Mouse (Mus musculus) brain, adult 2 months (tissue): ENCODE measurements around the gene Plekha1.
A peak's percentile ranks its signal among the peaks of the same experiment; 100 is the strongest.

Experiments used
- DNase-seq: peaks from one replicate; pipeline ENCODE4 v3.0.0; 2011; ENCODE audit warnings: low read depth, low spot score

The Plekha1 gene

DNA sequence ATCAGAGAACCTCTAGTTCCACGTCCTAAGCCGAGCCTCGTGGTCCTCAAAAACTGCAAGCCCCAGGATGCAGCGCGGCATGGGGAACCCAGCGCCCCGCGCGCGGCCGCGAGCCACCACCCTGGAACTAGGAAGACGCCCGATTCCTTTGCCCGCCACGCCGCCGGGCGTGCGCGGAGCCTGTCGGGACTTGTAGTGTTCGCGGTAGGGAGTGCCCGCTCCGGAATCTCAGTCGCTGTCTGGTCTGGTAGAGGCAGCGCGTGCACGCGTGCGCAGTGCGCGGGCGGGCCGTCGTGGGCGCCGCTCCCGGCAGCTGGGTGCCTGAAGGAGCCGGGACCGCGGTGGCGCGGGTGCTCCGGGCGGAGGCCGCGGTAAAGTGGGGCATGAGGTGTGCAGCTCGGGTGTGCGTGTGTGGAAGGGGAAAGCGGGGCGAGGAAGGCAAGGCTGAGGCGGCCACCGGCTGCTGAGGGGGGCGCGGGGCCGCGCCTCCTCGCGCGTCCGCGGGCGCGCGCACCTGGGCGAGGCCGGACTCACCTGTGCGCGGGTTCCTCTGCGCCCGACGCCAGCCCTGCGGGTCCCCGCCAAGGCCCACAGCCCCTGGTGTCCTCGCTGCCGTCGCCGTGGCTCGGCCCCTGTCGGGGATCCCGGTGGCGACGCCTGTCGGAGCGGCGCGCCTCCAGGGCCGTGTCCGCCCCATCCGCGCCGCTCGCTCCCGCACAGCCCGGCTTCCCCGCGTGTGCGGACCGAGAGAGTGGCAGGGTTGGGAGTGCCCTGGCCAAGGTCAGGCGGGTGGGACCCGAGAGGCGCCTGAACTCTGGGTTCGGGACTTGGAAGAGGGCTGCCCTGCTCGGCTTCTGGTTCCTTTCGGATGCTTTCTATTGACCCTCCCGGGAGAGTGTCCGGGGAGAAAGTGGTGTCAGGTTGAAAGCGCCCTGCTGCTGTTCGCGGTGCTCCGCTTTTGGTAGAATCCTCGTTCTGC lies at the start of gene Plekha1:
TSS of gene Plekha1 (plus strand) at position 144 of the 979 bp plus-strand sequence.
- peak; percentile 100 for DNase-seq

DNA sequence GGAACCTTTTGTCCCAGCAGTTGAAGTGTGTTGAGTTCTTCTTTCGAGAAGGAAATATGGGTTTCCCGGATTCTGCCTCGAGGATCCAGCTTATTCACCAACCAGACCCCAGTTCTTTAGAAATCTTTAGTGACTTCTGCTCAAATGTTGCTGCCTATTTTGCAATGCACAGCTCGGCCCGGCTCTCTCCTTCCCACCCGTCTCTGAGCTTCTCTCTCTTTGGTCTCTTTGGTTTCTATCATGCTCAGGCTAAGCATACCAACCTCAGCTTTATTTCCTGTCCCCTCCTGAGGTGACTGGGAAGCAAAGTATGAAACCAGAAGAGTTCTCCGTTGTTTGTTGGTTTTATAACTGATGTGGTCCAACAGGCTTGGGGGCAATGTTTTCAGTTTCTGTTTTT lies 49.3 kb upstream of the Plekha1 start:
- DNase-seq = no peak

DNA sequence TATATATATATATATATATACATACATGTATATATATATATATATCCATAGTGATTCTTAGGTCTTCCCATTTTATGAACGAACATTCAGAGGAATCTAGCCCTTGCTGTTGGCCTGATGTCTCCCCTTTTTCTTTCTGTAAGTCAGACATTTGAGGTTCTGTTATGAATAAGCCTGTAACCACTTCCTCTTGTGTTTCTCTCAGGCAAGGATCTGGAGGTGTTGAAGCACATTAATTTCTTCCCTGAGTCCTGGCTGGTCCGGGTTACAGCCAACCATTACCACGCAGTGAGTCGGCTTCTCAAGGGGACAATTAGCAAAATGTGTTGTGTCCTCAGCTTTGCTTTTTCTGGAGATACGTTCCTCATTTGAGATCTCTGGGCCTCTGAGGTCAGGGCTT lies 46.7 kb upstream of the Plekha1 start:
- no peak for DNase-seq

DNA sequence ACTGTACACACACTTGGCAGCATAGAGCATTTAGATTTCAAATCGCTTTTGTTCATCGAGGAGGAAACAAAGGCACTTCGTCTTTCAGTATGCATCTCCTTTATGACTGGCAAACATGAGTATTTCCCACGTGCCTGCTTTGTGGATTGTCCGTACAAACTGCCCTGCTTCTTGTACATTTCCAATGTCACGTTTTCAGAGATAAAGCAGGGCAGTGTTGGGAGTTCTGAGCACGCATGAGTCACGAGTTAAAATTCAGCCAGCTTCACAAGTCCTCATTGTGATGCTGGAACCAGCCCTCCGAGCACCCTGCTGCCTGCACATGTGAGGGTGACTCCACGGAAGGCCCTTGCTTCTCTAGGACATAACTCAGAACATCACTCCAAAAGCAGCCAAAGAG lies 45.9 kb upstream of the Plekha1 start:
- DNase-seq = peak; percentile 95

DNA sequence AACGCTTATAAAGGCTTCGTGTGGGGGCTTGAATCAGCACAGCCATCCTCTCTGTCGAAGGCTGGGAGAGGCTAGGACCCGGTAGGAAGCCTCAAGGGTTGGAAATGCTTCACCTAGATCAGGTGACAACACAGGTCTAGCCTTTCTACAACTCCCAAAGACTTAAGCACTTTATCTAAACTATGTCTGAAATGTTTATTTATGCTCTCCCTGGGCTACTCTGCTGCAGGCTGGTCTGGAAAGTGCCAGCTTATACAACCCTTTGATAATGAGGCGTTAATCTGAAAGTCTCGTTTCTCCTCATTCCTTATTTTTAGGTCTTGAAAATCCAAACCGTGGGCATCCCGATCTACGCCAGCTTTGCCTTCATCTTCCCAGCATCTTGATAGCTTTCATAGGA lies 41.6 kb upstream of the Plekha1 start:
- DNase-seq = no peak

- DNase-seq = no peak
Observed at GRCm38 (mm10) chr7:130826343-130826742, 39.2 kb upstream of the Plekha1 start.

DNA sequence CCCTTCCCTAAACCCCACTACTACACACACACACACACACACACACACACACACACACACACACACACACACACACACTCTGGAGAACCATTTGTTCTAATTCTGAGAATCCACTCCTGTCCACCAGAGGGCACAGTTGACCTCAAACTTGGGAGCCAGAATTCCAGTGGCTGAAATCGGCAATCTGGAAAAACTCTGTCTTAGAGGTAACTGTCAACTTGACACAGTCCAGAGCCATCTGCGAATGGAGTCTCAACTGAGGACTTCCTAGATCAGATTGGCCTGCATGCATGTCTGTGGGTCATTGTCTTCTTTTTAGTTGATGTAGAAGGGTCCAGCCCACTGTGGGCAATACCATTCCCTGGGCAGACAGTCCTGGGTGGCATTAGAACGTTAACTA lies 38.1 kb upstream of the Plekha1 start:
- peak; percentile 86 for DNase-seq

DNA sequence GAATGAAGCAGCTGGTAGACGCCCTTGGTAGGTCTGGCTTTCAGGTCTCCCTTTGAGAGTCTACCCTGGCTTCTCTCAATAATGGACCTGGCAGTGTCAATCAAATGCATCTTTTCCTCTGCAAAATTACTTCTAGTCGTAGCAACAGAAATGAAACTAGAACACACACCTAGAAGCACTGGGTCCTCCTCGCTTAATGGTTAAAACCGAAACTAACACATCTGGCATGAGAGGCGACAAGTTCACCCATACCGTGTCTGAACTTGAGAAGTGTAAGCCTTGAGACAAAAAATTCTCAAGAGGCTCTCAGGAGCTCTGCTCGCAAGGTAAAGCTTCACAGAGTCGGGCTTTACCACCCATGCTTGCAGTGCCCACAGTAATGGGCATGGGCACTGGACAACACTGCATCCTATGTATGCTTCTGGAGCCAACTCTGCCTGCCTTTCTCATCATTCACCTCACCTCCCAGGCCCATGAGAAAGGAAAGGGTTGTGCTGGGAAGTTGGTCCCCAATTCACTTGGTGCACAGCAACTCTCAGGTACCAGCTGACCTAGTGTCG lies 37.6 kb upstream of the Plekha1 start:
- DNase-seq = no peak

GRCm38 (mm10) chr7:130828475-130828874 lies 37.1 kb upstream of the Plekha1 start:
- DNase-seq = no peak

- DNase-seq = no peak
Observed at GRCm38 (mm10) chr7:130831586-130831985, 34.0 kb upstream of the Plekha1 start.

- DNase-seq = peak; percentile 95
Observed at GRCm38 (mm10) chr7:130834299-130834698, 31.3 kb upstream of the Plekha1 start.

DNA sequence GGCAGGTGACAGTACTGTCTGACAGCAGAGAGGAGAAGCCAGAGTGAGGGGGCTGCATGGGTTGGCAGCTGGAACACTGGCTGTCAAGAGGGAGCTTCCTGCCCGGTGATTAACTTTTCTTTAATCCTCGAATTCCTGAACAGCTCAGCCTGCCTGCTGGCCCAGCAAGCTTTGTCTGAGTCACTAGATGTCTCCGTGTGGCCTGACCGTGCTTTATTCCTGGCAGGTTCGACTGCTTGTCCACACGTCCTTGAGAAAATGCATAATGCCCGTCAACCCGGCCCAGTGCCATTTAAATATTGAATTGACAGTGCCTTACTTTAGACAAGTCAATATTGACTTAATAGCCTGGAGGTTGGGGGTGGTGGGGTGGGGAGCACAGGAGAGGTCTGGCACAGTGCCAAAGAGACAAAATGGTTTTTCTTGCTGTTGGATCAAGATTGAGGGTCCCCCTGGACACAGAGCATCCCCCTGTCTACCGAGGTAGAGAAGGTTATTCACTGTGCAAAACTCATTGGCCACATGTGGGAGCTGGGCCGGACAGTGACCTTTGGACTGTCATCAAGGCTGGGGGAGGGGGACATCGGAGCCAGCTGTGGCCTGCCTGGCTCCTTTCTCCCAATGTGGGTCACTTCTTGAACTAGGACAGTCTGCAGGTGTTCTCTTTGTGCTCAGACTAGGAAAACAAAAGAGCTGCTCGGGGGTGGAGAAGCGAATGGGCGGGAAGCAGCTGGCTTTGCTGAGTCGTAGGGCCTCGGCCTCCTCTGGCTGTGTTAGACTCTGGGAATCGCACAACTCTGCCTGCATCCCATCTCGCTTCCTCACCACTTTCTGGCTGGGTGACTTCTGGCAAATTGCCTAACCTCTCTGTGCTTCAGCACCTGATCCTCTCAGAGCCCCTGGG lies 30.3 kb upstream of the Plekha1 start:
- DNase-seq = peak; percentile 82

DNA sequence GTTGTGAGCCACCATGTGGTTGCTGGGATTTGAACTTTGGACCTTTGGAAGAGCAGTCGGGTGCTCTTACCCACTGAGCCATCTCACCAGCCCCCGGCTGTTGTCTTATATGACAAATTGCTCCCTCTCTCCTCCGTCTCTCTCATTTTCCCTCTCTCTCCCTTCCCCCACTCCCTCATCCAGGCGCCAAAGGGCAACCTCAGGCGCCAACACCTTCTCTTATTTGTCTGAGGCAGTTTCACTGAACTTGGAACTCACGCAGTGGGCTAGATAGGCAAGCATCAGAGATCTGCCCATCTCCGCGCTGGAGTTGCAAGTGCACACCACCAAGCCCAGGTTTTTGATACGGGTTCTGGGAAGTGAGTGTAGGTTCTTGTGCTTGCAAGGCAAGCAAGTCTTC lies 29.5 kb upstream of the Plekha1 start:
- DNase-seq = no peak

DNA sequence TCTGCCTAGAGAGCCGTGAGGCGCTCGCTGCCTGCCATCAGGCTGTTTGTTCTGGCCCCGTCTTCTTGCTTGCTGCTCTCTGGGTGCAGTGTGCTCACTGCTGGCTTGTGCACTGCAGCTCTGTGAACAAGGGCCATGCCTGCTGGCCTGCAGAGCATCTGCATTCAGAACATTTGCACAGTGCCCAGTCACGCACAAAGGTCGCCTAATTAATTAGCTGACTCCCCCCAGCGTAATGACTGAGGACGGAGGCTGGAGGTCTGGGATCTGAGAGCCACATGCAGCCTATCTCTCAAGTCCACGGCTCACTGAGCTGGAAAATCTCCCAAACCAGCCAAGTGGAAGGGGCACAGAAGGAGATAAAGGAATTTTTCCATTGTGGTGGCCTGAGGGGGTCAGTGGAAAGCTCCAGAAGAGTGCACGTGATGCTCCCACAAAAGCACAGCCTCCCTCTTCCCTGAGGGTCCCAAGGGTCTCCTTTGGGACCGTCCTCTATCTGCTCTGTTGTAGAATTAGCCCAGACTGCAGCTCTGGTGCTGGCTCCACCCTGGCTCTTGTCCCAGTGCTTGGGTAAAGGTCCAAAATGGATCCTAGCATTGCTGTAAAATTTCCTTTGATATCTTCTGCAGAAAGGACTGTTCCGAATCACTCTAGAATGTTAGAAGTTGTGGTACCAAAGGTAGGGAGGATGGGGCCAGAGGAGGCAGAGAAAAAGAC lies 27.5 kb upstream of the Plekha1 start:
- peak; percentile 93 for DNase-seq

DNA sequence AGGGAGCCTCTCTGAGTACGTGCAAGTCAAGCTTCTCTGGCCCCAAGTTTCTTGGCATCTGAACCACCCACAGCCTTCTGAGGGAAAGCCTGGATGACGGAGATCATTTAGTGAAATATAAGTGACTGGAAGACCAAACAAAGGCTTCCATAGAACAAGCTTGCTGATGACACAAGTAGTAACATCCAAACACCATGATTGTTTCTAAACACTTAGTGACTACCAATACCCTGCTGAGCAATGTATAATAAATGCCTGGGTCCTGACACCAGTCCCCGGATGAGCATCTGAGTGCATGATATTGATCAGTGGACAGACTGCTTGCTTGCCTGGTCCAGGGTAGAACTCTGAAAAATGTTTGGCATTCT lies 26.9 kb upstream of the Plekha1 start:
- peak; percentile 43 for DNase-seq

DNA sequence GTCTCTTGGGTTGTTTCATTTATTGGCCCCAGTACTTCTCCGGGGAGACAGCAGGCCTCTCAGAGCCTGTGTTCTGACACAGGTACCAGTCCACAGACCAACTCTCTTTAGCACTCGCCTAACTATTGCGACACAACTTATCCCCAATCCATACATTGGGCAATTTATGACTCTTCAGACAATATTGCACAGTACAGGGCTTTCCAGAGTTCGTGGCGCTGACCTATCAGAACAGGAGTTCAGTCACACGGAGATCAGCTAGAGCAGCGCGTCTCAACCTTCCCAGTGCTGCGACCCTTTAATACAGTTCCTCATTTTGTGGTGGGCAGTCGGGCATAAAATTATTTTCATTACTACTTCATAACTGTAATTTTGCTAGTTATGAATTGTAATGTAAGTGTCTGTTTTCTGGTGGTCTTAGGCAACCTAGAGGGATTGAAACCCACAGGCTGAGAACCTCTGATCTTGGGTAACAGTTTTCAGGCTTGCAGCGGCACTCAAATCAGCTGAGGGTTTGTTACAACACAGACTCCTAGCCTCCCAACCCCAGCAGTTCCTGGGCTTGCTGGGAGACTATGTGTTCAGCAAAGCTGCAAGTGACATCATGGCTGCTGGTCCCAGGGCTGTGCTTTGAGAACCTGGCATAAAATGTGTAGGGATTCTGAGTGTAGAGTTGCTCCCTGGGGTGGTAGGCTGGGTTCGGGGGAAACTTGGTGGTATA lies 26.0 kb upstream of the Plekha1 start:
- no peak for DNase-seq

- DNase-seq = no peak
Observed at GRCm38 (mm10) chr7:130847164-130847718, 18.3 kb upstream of the Plekha1 start.

DNA sequence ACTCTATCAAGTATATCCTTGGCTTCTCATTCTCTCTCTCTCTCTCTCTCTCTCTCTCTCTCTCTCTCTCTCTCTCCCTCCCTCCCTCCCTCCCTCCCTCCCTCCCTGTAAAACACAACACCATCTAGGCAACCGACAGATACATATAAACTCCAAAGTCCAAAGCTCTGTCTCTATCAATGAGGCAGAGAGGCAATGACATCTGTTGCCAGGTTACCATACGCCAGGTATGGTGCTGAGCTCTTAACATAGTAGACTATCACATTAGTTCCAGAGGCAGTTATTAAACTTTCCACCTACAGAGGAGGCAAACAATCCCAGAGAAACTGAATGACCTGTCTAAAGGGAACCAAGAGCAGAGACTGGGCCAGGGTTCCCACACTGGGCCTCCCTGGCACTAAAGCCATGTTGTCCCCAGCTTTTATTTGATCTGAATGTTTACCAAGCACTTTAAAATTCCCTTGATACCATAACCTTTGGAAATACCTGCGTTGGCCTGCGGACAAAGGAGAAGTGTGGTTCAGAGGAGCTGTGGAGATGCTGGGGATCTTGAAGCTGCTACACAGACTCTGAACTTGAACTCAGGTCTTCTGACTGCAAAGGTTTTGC lies 10.8 kb upstream of the Plekha1 start:
- no peak for DNase-seq

DNA sequence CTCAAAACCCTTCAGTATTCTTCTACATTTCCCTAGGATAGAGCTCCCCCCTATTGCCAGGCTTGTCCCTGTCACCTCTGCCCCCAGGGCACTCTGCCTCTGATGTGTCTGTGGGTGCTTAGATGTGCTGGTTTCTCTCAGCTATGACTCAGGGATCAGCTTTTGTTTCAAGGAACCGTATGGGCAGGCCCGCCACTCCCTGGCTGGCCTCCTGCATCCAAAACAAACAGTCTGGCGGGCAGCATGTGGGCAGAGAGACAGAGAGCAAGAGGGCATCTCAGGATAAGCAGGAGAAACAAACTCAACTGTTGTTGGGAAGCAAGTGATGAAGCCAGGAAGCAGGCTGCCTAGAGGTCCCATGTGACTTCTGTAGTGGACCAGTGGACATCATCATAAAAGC lies 9.9 kb upstream of the Plekha1 start:
- DNase-seq = peak; percentile 85

DNA sequence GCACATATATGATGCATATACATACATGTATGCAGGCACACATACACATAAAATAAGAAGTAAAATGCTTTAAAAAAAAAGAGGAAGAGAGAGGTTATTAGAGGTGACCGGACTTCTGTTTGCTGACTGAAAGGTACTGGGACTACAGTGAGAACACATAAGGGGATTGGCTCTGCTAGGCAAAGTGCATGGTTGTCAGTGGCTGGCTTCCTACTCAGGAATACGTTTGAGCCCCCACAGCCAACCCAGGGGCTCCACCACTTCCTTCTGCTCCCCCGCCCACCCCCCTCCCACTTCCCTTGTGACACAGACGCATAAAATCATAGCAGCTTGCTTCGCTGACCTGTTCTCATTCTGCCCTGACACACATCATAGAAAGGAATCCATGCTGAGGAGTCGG lies 7.6 kb upstream of the Plekha1 start:
- no peak for DNase-seq
